Mouse (Mus musculus) C2C12 (cell line): ENCODE results near the gene Gmeb1. TPM values are rescaled to one million over a fixed set of nuclear protein-coding genes. Genes with fewer than 3 reads are reported as not detected.

Experiments
- H3K27me3 ChIP-seq: one replicate; pipeline ENCODE4 v1.6.1; 2011; ENCODE audit not compliant: control insufficient read depth, insufficient read depth, insufficient read length
- H3K36me3 ChIP-seq: one replicate; pipeline ENCODE4 v1.6.1; 2011; ENCODE audit not compliant: control insufficient read depth, insufficient read depth
- H3K4me3 ChIP-seq: one replicate; pipeline ENCODE4 v1.5.1; 2011; ENCODE audit warnings: mild to moderate bottlenecking, control low read depth; ENCODE audit not compliant: poor library complexity, insufficient read depth, severe bottlenecking
- H3K79me2 ChIP-seq: one replicate; pipeline ENCODE4 v1.6.1; 2011; ENCODE audit not compliant: control insufficient read depth, insufficient read depth
- H3K79me3 ChIP-seq: one replicate; pipeline ENCODE4 v1.6.1; 2011; ENCODE audit warnings: low read depth, control low read depth
- H3ac ChIP-seq: one replicate; pipeline ENCODE3; 2011; ENCODE audit warnings: low read depth; ENCODE audit not compliant: control insufficient read depth, insufficient read length
- CEBPB ChIP-seq: IDR thresholded peaks from one replicate; pipeline ENCODE4 v1.6.1; 2011; ENCODE audit warnings: low read depth, mild to moderate bottlenecking, control low read depth, moderate library complexity
- CTCF ChIP-seq: IDR thresholded peaks from one replicate; pipeline ENCODE4 v1.5.1; 2011; ENCODE audit not compliant: control insufficient read depth, insufficient read depth, insufficient read length
- FOSL1 ChIP-seq: IDR thresholded peaks from one replicate; pipeline ENCODE4 v1.8.0; 2011; ENCODE audit warnings: mild to moderate bottlenecking, low read length; ENCODE audit not compliant: poor library complexity, insufficient read depth, severe bottlenecking
- MAX ChIP-seq: IDR thresholded peaks from one replicate; pipeline ENCODE4 v1.6.1; 2011; ENCODE audit warnings: mild to moderate bottlenecking, control low read depth
- MYOD1 ChIP-seq: IDR thresholded peaks from one replicate; pipeline ENCODE4 v1.6.1; 2011; ENCODE audit warnings: low read depth; ENCODE audit not compliant: control insufficient read depth, insufficient read length
- MYOG ChIP-seq: IDR thresholded peaks from one replicate; pipeline ENCODE4 v1.6.1; 2011; ENCODE audit not compliant: control insufficient read depth, insufficient read length; ENCODE audit errors: extremely low read depth
- USF1 ChIP-seq: IDR thresholded peaks from one replicate; pipeline ENCODE4 v1.6.1; 2011; ENCODE audit warnings: low read depth, mild to moderate bottlenecking, control low read depth, moderate library complexity
- polyA plus RNA-seq: library from polyadenylated mRNA; unstranded; fragments of >200 nt; fragmentation: generic; extraction: Trizol; gene quantifications from one replicate; pipeline ENCODE4 v1.2.1, GENCODE M21; 2012; ENCODE audit warnings: missing spikeins

Gene Gmeb1
- polyA plus RNA-seq, 1 experiment: 13.0 TPM

DNA sequence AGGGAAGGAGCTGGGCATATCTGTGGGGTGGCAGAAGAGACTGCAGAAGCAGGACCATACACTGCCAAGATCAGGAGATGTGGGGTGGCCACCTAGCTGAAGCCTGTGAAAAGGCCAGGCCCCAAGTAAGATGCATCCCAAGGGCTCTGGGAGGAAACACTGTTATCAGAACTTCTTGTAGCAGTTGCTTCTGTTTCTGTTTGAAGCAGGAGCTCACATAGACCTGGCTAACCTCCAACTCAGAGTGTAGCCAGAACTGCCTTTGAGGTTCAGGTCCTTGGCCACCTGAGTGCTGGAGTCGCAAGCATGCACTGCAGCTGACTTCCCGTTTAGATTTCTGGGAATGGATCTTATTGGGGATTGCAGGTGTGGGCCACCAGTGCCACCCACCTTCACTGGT is 43.6 kb downstream of the Gmeb1 start:
- TF ChIP-seq MAX: no peak
- no peak for TF ChIP-seq USF1
- TF ChIP-seq CEBPB: no peak
- TF ChIP-seq MYOD1: no peak
- TF ChIP-seq FOSL1: no peak
- no peak for TF ChIP-seq MYOG
- no peak for TF ChIP-seq CTCF
- H3K27me3 ChIP-seq: no peaks in the 10 kb centered on the region
- no peaks in the 10 kb centered on the region for H3K79me2 ChIP-seq
- H3K4me3 ChIP-seq: no peak overlapping the region
- H3ac ChIP-seq: no peak overlapping the region
- H3K36me3 ChIP-seq: no peaks in the 10 kb centered on the region
- H3K79me3 ChIP-seq: no peaks in the 10 kb centered on the region

DNA sequence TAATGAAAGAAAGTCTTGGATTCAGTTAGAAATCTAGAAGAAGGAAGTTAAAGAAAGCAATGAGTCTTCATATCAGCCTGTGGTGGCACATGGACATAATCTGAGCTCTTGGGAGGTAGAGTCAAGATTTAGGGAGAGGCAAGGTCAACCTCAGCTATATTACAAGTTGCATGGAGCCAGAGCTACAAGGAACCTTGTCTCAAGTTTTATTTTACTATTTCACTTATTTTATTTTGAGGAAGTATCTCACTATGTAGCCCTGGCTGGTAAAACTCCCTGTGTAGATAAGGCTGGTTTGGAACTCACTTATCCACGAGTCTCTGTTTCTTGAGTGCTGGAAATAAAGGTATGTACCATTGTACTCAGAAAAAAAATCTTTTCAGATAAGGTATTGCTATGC is 44.8 kb downstream of the Gmeb1 start:
- Histone ChIP-seq H3K79me2 (peaks cover 3% of the 10 kb centered on the region), H3K27me3 (no peaks in the 10 kb centered on the region), H3K36me3 (no peaks in the 10 kb centered on the region), H3ac (no peak overlapping the region), H3K4me3 (no peak overlapping the region), H3K79me3 (no peaks in the 10 kb centered on the region)
- TF ChIP-seq FOSL1: no peak
- TF ChIP-seq USF1: no peak
- TF ChIP-seq MYOD1: no peak

- Histone ChIP-seq H3K36me3 (peaks cover 11% of the 10 kb centered on the region), H3K27me3 (no peaks in the 10 kb centered on the region), H3ac (no peak overlapping the region), H3K79me2 (peaks cover 21% of the 10 kb centered on the region), H3K79me3 (peaks cover 16% of the 10 kb centered on the region), H3K4me3 (no peak overlapping the region)
- no peak for TF ChIP-seq MYOD1
- TF ChIP-seq CEBPB: no peak
- TF ChIP-seq MYOG: no peak
- TF ChIP-seq USF1: no peak
- no peak for TF ChIP-seq FOSL1
- no peak for TF ChIP-seq MAX
Observed at GRCm38 (mm10) chr4:132214847-132215246, 46.6 kb downstream of the Gmeb1 start.

GRCm38 (mm10) chr4:132211953-132212734 is 49.3 kb downstream of the Gmeb1 start, which contains the start of gene Ythdf2:
Ythdf2 (minus strand) TSS chr4:132212303.
- peaks cover 48% of the 10 kb centered on the region for H3K79me2 ChIP-seq
- H3K27me3 ChIP-seq: no peaks in the 10 kb centered on the region
- H3ac ChIP-seq: peak within 1 kb of the TSS; percentile 84
- peak within 1 kb of the TSS; percentile 92 for H3K4me3 ChIP-seq
- TF ChIP-seq MYOG (no peak), MAX (peak; percentile 83), CEBPB (no peak), CTCF (peak; percentile 97)
- peaks cover 43% of the 10 kb centered on the region for H3K79me3 ChIP-seq
- H3K36me3 ChIP-seq: peaks cover 36% of the 10 kb centered on the region

GRCm38 (mm10) chr4:132211091-132211942 is 50.1 kb downstream of the Gmeb1 start:
- peaks cover 39% of the 10 kb centered on the region for H3K36me3 ChIP-seq

GRCm38 (mm10) chr4:132210325-132210724 is 51.1 kb downstream of the Gmeb1 start:
- Histone ChIP-seq H3K27me3 (no peaks in the 10 kb centered on the region), H3ac (peak overlapping the region; percentile 84), H3K36me3 (peaks cover 48% of the 10 kb centered on the region), H3K4me3 (peak overlapping the region; percentile 92), H3K79me2 (peaks cover 66% of the 10 kb centered on the region), H3K79me3 (peaks cover 62% of the 10 kb centered on the region)
- TF ChIP-seq CTCF: no peak
- TF ChIP-seq MAX: no peak
- TF ChIP-seq USF1: no peak
- TF ChIP-seq FOSL1: no peak
- no peak for TF ChIP-seq MYOD1
- TF ChIP-seq MYOG: no peak
- no peak for TF ChIP-seq CEBPB

More at GRCm38 (mm10) chr4:132211091-132211942, 50.1 kb downstream of the Gmeb1 start:
- H3K27me3 ChIP-seq: no peaks in the 10 kb centered on the region
- TF ChIP-seq FOSL1: no peak
- no peak for TF ChIP-seq MAX
- no peak for TF ChIP-seq CTCF
- H3K4me3 ChIP-seq: peak overlapping the region; percentile 92
- H3K79me3 ChIP-seq: peaks cover 52% of the 10 kb centered on the region
- peaks cover 56% of the 10 kb centered on the region for H3K79me2 ChIP-seq
- H3ac ChIP-seq: peak overlapping the region; percentile 84
